In the genomic region with DNA sequence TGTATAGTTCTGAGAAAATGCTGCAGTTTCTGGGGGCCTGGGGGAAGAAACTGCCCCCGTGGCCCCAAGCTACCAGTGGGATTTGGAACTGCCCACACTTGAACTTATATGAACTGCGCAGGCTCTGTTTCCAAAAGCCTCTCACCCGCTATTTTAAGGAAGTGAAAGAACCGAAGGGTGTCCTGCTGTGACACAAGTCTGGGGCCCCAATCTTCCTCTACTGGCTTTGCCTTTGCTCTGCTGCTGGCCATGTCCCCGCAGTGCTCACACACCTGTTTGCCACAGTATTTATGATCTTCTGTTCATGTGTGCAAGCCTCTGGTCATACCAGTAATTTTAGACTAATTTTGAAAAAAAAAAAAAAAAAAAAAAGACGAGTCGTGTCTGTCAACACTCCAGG, we compare ENCODE assay signal across 10 mouse cellular contexts. TPM values are rescaled to one million over a fixed set of nuclear protein-coding genes. Genes with fewer than 3 reads are reported as not detected.
A peak's percentile ranks its signal among the peaks of the same experiment; 100 is the strongest.
DNase-seq lines count a peak whose midpoint lies in the region; ATAC-seq and TF ChIP-seq lines count a peak whose summit lies in the region.
"Had no signal": no experiment of that assay in that cellular context is flagged by ENCODE, and none has a peak within 500 bp of the region (broad histone marks: within the 10 kb centered on the region; RNA-seq: fewer than 3 reads in every experiment).

No protein-coding gene starts in this region.

- no peak for ATAC-seq in liver, embryonic 11.5 days (replicated peaks; ENCODE audit: low FRiP score)
- no peak for ATAC-seq in neural tube, embryonic 14.5 days (ENCODE audit: low read depth)

- H3K9ac ChIP-seq in liver, embryonic 11.5 days (ENCODE audit: low read depth, low read length), result no peak overlapping the region
- H3K9ac ChIP-seq in neural tube, embryonic 14.5 days (replicated peaks; ENCODE audit: low read depth, low read length), result no peak overlapping the region; the same call in 1 of the 2 replicates

- H3K36me3 ChIP-seq in liver, embryonic 11.5 days (ENCODE audit: control insufficient read depth, insufficient read depth, low read length), result no peaks in the 10 kb centered on the region
- H3K36me3 ChIP-seq in neural tube, embryonic 14.5 days (ENCODE audit: control insufficient read depth, insufficient read depth, low read length), result no peaks in the 10 kb centered on the region
- H3K36me3 ChIP-seq: neural tube, embryonic 12.5 days had no signal

- intact Hi-C loops in left cerebral cortex, adult 2 months (cut with DNase I), result no loop called here
- intact Hi-C loops in left cerebral cortex, postnatal 4 days (cut with DNase I), result loop anchor here (10.0 kb wide), 1 partner anchor 61 kb away; no protein-coding TSS in a partner anchor

- TF ChIP-seq POLR2A in cerebellum, adult 2 months (IDR thresholded peaks at IDR 0.05; ENCODE audit: borderline replicate concordance, insufficient read depth, low read length), result no peak

- TF ChIP-seq CTCF in left cerebral cortex, adult 2 months (IDR thresholded peaks at IDR 0.05), result no peak
- no peak for TF ChIP-seq CTCF in cerebellum, adult 2 months (IDR thresholded peaks at IDR 0.05; ENCODE audit: borderline replicate concordance, insufficient read depth, low read depth, low read length)

- H3K4me3 ChIP-seq in left cerebral cortex, adult 2 months, result no peak overlapping the region
- peak overlapping the region; percentile 58; the same call in 1 of the 2 replicates for H3K4me3 ChIP-seq in liver, embryonic 11.5 days (ENCODE audit: low read depth, low read length)
- no peak overlapping the region for H3K4me3 ChIP-seq in neural tube, embryonic 14.5 days (ENCODE audit: low read depth, low read length)
- H3K4me3 ChIP-seq in cerebellum, adult 2 months (replicated peaks; ENCODE audit: insufficient read depth, low read depth, low read length), result no peak overlapping the region

- 0 out of 2 replicates have a peak, but pooled peaks cover 2% of the 10 kb centered on the region for H3K4me1 ChIP-seq in liver, embryonic 11.5 days (replicated peaks; ENCODE audit: control insufficient read depth, insufficient read depth, low read length)
- no peaks in the 10 kb centered on the region; the same call in 1 of the 2 replicates for H3K4me1 ChIP-seq in neural tube, embryonic 14.5 days (ENCODE audit: control insufficient read depth, insufficient read depth, low read length)
- H3K4me1 ChIP-seq in cerebellum, adult 2 months (ENCODE audit: control insufficient read depth, insufficient read depth, low read length), result no peaks in the 10 kb centered on the region

- DNase-seq in left cerebral cortex, adult 2 months (ENCODE audit: extremely low spot score in 1 of 2, low spot score in 2 of 2), result no peak
- DNase-seq in left cerebral cortex, postnatal 4 days, result no peak
- peak; percentile 29 to 41 for DNase-seq in heart, adult 9 months (ENCODE audit: low spot score in 2 of 2)
- no peak for DNase-seq in liver, embryonic 11.5 days (ENCODE audit: low spot score)
- no peak for DNase-seq in urinary bladder, postnatal 10 days (ENCODE audit: low spot score)
- DNase-seq in cerebellum, adult 2 months, result no peak
- DNase-seq in retina, embryonic 14.5 days (ENCODE audit: low spot score), result no peak

- H3K27me3 ChIP-seq in liver, embryonic 11.5 days (replicated peaks; ENCODE audit: control insufficient read depth, insufficient read depth, low read length), result no peaks in the 10 kb centered on the region
- no peaks in the 10 kb centered on the region for H3K27me3 ChIP-seq in neural tube, embryonic 14.5 days (ENCODE audit: control insufficient read depth, insufficient read depth, low read length)
- H3K27me3 ChIP-seq in cerebellum, adult 2 months (ENCODE audit: control insufficient read depth, insufficient read depth, low read length), result no peaks in the 10 kb centered on the region
- H3K27me3 ChIP-seq: neural tube, embryonic 12.5 days had no signal

- peak overlapping the region; percentile 93 for H3K4me2 ChIP-seq in liver, embryonic 11.5 days
- peak overlapping the region; percentile 93; the same call in 1 of the 2 replicates for H3K4me2 ChIP-seq in neural tube, embryonic 14.5 days (ENCODE audit: low read depth, low read length)

- H3K9me3 ChIP-seq in liver, embryonic 11.5 days (ENCODE audit: control insufficient read depth, low read length), result no peaks in the 10 kb centered on the region
- no peaks in the 10 kb centered on the region for H3K9me3 ChIP-seq in neural tube, embryonic 14.5 days (ENCODE audit: control insufficient read depth, low read length)
- H3K9me3 ChIP-seq: neural tube, embryonic 12.5 days had no signal

- peak overlapping the region; percentile 64; the same call in 1 of the 2 replicates for H3K27ac ChIP-seq in left cerebral cortex, adult 2 months
- H3K27ac ChIP-seq in liver, embryonic 11.5 days (ENCODE audit: low read depth, low read length), result peak overlapping the region; percentile 43; the same call in 1 of the 2 replicates
- H3K27ac ChIP-seq in neural tube, embryonic 14.5 days (ENCODE audit: low read depth, low read length), result no peak overlapping the region
- no peak overlapping the region for H3K27ac ChIP-seq in cerebellum, adult 2 months (ENCODE audit: insufficient read depth, low read length)
- H3K27ac ChIP-seq: neural tube, embryonic 12.5 days had no signal

- whole genome bisulfite sequencing in liver, embryonic 11.5 days, result 24% methylated on average over 7 of the region's 7 CpGs
- 27% methylated on average over 7 of the region's 7 CpGs for WGBS in neural tube, embryonic 14.5 days
- WGBS in cerebellum, adult 2 months, result 42% methylated on average over 7 of the region's 7 CpGs

RNA-seq across cellular contexts. Expression of a gene that starts 1.1 kb away (rescaled TPM):
- 1 to 10 TPM; 6.9 TPM for total RNA-seq in left cerebral cortex, adult 2 months (2021)
- total RNA-seq in left cerebral cortex, postnatal 4 days (2021), result 1 to 10 TPM; 2.6 to 2.9 TPM
- polyA plus RNA-seq in liver, embryonic 11.5 days (2014; fragmentation: Nextera tagmentation; extraction: Ambion mirVana), result 8.8 and 9.1 TPM in 2 replicates
- 2.0 and 2.3 TPM in 2 replicates for polyA plus RNA-seq in neural tube, embryonic 14.5 days (2014; fragmentation: Nextera tagmentation; extraction: Ambion mirVana)
- polyA plus RNA-seq in cerebellum, adult 2 months (2012; rRNA removed), result 10.0 and 12.5 TPM in 2 replicates

RNA-seq across cellular contexts. Expression of a gene that starts 26.7 kb away (rescaled TPM):
- 1 to 10 TPM; 8.3 to 9.2 TPM for total RNA-seq in left cerebral cortex, adult 2 months (2021)
- total RNA-seq in left cerebral cortex, postnatal 4 days (2021), result 1 to 10 TPM; 4.6 to 5.6 TPM
- 5.0 and 5.5 TPM in 2 replicates for polyA plus RNA-seq in liver, embryonic 11.5 days (2014; fragmentation: Nextera tagmentation; extraction: Ambion mirVana)
- polyA plus RNA-seq in neural tube, embryonic 14.5 days (2014; fragmentation: Nextera tagmentation; extraction: Ambion mirVana), result 0.28 and 4.6 TPM in 2 replicates
- polyA plus RNA-seq in cerebellum, adult 2 months (2012; rRNA removed), result 11.4 and 13.4 TPM in 2 replicates

RNA-seq across cellular contexts. Expression of a gene that starts 31.1 kb away (rescaled TPM):
- total RNA-seq in left cerebral cortex, adult 2 months (2021), result not detected
- not detected for total RNA-seq in left cerebral cortex, postnatal 4 days (2021)
- polyA plus RNA-seq in liver, embryonic 11.5 days (2014; fragmentation: Nextera tagmentation; extraction: Ambion mirVana), result 0.19 TPM in 1 of 2 replicates, not detected in the other
- not detected in 2 replicates for polyA plus RNA-seq in neural tube, embryonic 14.5 days (2014; fragmentation: Nextera tagmentation; extraction: Ambion mirVana)
- not detected in 2 replicates for polyA plus RNA-seq in cerebellum, adult 2 months (2012; rRNA removed)
- polyA plus RNA-seq: brain, embryonic 14.5 days; neural tube, embryonic 12.5 days had no signal

Comparison
In these comparisons a context has a peak if more than half of its experiments do, and no peak if none do; other contexts are left out.
1. DNase-seq: peak in heart, adult 9 months (2 of 2); none in left cerebral cortex, adult 2 months (0 of 2), left cerebral cortex, postnatal 4 days (single experiment), liver, embryonic 11.5 days (single experiment), urinary bladder, postnatal 10 days (single experiment), cerebellum, adult 2 months (0 of 2) and retina, embryonic 14.5 days (single experiment).
2. H3K27ac ChIP-seq: peak in left cerebral cortex, adult 2 months (single experiment) and liver, embryonic 11.5 days (single experiment); none in neural tube, embryonic 14.5 days (single experiment) and cerebellum, adult 2 months (single experiment).